Mouse (Mus musculus): ENCODE measurements at regions not wholly inside any gene's neighbourhood (a gene's known extent, or its start where the extent isn't known, plus 50 kb on each side); places are given as distances from the start of the nearest gene placed in this dataset.

DNA sequence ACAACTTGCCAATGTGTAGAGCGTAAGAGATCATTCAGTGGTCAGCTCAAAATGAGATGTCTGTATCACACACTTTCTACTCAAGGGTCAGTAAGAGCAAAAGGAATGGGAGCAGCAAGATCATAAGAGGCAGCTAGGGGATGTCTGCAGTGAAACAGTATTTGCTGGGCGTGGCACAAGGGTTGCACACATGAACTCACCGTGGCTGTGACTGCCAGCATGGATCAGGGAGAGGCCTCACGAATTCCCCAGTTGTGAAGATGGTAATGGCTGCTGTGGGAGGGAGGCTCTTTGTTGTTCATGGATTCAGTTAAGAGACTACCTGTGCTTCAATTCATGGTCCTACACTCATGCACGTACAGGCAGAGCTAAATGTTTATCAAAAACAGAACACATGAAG is 91.5 kb upstream of the Cdkn2b start:
- Histone ChIP-seq H3K36me3 (no peaks in the 10 kb centered on the region), H3K4me3 (no peak overlapping the region), H3K9me3 (no peaks in the 10 kb centered on the region), H3K4me2 (no peak overlapping the region), H3K9ac (no peak overlapping the region), H3K4me1 (replicated peaks) (no peaks in the 10 kb centered on the region), H3K27ac (no peak overlapping the region), H3K27me3 (no peaks in the 10 kb centered on the region)
- no peak for ATAC-seq (ENCODE audit: low FRiP score)
- 80% methylated on average over 5 of the region's 5 CpGs for whole genome bisulfite sequencing

DNA sequence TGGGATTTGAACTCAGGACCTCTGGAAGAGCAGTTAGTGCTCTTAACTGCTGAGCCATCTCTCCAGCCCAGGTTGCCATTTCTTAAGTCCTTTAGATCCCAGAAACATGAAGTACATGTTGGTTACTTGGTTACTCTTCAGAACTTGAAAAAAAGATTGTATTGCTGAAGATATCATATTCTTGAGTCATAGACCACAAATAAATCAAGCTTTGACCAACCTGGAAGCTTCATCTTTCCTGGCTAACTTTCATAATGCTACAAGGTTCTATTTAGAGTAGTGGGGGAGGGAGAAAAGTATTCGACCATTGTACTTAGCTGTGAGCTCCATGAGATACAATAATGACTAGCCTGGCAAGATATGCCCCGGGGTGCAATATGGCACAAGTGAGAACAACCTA is 90.9 kb upstream of the Cdkn2b start:
- H3K4me1 ChIP-seq (replicated peaks) = no peaks in the 10 kb centered on the region
- no peaks in the 10 kb centered on the region for H3K36me3 ChIP-seq
- H3K27ac ChIP-seq = no peak overlapping the region
- no peak for ATAC-seq (ENCODE audit: low FRiP score)
- H3K9me3 ChIP-seq = no peaks in the 10 kb centered on the region
- no peak overlapping the region for H3K4me3 ChIP-seq
- no peak overlapping the region for H3K4me2 ChIP-seq
- H3K27me3 ChIP-seq = no peaks in the 10 kb centered on the region
- H3K9ac ChIP-seq = no peak overlapping the region
- WGBS = 85% methylated on average over 2 of the region's 2 CpGs

DNA sequence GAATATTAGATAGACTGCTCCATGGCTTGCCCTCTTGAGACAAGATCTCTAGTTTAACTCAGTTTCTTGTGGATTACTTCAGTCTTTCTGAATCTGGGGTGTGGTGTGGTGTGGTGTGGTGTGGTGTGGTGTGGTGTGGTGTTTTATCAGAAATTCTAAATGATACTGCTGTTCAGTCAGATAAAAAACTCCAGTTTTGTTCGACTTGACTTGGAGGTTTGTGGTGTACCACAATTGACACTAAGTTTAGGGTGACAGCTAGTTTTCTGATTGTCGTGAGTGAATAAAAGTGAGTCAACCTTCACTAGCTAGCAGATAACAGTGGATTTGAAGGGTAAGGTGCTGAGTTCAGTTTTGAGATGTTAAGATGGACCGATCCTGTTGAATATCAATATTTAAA is 89.5 kb upstream of the Cdkn2b start:
- Histone ChIP-seq H3K9ac (no peak overlapping the region), H3K36me3 (no peaks in the 10 kb centered on the region), H3K4me3 (no peak overlapping the region), H3K27ac (no peak overlapping the region), H3K9me3 (no peaks in the 10 kb centered on the region), H3K27me3 (no peaks in the 10 kb centered on the region), H3K4me2 (no peak overlapping the region), H3K4me1 (replicated peaks) (no peaks in the 10 kb centered on the region)
- 87% methylated on average over 3 of the region's 3 CpGs for WGBS
- ATAC-seq (ENCODE audit: low FRiP score) = no peak

DNA sequence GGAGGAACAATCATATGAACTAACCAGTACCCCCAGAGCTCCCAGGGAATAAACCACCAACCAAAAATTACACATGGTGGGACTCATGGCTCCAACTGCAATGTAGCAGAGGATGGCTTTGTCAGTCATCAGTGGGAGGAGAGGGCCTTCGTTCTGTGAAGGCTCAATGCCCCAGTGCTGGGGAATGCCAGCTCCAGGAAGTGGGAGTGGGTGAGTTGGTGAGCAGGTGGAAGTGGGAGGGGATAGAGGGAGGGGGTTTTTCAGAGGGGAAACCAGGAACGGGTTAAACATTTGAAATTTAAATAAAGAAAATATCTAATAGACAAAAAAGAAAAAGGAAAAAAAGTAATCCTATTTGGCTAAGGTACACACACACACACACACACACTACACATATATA is 88.4 kb upstream of the Cdkn2b start:
- Histone ChIP-seq H3K27ac (no peak overlapping the region), H3K4me2 (no peak overlapping the region), H3K4me1 (replicated peaks) (no peaks in the 10 kb centered on the region), H3K9ac (no peak overlapping the region), H3K9me3 (no peaks in the 10 kb centered on the region), H3K4me3 (no peak overlapping the region), H3K27me3 (no peaks in the 10 kb centered on the region), H3K36me3 (no peaks in the 10 kb centered on the region)
- ATAC-seq (ENCODE audit: low FRiP score) = no peak
- 79% methylated on average over 2 of the region's 2 CpGs for WGBS

DNA sequence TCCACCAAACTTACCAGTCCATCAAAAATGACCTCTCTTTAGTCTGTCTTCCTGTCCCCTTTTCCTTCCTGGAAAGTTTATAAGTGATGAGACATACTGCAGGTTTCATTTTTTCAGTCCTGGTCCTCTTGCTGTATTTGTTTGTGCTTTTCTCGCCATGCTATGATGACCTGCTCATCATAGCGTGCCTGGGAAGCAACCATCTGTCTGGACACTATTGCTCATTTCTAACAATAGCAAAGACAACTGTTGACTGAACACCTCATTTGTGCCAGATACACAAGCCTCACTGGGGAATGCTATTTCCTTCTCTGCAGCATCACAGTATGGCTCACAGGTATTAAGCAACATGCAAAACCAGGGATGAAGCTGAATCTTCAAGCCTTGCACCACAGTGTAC is 85.2 kb upstream of the Cdkn2b start:
- Histone ChIP-seq H3K27ac (no peak overlapping the region), H3K4me3 (no peak overlapping the region), H3K27me3 (no peaks in the 10 kb centered on the region), H3K4me2 (no peak overlapping the region), H3K9ac (no peak overlapping the region), H3K9me3 (no peaks in the 10 kb centered on the region), H3K36me3 (no peaks in the 10 kb centered on the region), H3K4me1 (replicated peaks) (no peaks in the 10 kb centered on the region)
- no peak for ATAC-seq (ENCODE audit: low FRiP score)
- 86% methylated on average over 2 of the region's 2 CpGs for WGBS

DNA sequence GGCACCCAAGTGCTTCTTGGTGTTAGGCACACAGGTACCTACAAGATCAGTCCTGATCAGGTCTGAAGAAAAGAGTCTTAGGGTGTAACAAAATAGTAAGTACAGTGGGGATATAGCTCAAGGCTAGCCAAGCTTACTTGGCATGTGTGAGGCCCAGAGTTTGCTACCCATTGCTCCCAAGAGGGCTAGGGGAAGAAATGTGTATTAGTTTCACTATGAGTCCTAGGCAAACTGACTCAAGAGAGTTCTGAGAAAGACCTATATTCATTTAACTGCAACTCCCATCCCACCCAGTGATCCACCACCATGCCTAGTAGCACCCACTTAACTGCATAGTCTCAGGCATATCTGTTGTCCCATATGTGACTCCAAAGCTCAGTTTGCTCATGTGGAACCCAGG is 84.5 kb upstream of the Cdkn2b start:
- no peaks in the 10 kb centered on the region for H3K27me3 ChIP-seq
- no peak overlapping the region for H3K9ac ChIP-seq
- H3K4me3 ChIP-seq = no peak overlapping the region
- no peak overlapping the region for H3K27ac ChIP-seq
- no peak for ATAC-seq (ENCODE audit: low FRiP score)
- no peaks in the 10 kb centered on the region for H3K4me1 ChIP-seq (replicated peaks)
- H3K4me2 ChIP-seq = no peak overlapping the region
- H3K9me3 ChIP-seq = no peaks in the 10 kb centered on the region
- H3K36me3 ChIP-seq = no peaks in the 10 kb centered on the region

DNA sequence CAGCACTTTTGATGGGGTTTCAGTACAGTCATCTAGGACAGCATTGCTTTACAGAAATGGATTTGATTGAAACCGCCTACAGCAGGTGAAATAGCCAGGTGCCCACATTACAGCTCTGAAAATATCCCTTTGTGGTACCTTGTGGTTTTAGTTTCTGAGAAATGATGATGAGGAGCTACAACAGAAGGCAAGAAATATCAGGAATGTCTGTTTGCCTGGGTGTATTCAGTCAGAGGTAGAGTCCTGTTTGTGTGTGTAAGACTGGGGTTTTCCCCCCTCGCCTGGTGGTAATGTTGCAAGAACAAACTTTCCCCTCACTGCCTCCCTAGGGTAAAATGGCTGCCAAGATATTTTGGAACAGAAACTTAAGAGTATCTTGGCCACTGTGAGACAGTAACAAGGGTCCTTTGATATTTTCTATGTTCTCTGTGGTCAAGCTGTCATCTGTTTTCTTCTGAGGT is 82.4 kb upstream of the Cdkn2b start:
- H3K27me3 ChIP-seq = no peaks in the 10 kb centered on the region
- no peak for ATAC-seq (ENCODE audit: low FRiP score)
- H3K4me1 ChIP-seq (replicated peaks) = no peaks in the 10 kb centered on the region
- H3K4me3 ChIP-seq = no peak overlapping the region
- no peaks in the 10 kb centered on the region for H3K36me3 ChIP-seq
- no peak overlapping the region for H3K4me2 ChIP-seq
- WGBS = 84% methylated on average over 2 of the region's 2 CpGs
- H3K9me3 ChIP-seq = no peaks in the 10 kb centered on the region
- no peak overlapping the region for H3K9ac ChIP-seq
- no peak overlapping the region for H3K27ac ChIP-seq

DNA sequence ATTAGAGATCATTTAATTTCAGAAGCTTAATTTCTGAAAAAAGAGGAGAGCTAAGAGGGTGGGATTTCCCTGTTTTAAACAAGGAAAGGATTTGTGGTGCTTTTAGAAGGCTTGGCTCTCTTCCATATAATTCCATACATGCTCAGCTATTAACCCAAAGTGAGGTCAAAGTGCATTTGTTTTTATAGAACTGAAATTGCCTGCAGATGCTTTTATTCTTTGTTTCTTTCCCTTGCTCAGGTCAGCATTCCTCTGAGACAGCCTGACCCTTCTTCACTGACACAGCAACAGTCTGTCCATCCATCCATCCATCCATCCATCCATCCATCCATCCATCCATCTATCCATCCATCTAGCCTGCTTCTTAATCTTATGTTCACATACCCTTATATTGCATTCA is 82.0 kb upstream of the Cdkn2b start:
- Histone ChIP-seq H3K36me3 (no peaks in the 10 kb centered on the region), H3K9ac (no peak overlapping the region), H3K9me3 (no peaks in the 10 kb centered on the region), H3K4me3 (no peak overlapping the region), H3K27ac (no peak overlapping the region), H3K27me3 (no peaks in the 10 kb centered on the region), H3K4me2 (no peak overlapping the region), H3K4me1 (replicated peaks) (no peaks in the 10 kb centered on the region)
- no peak for ATAC-seq (ENCODE audit: low FRiP score)

DNA sequence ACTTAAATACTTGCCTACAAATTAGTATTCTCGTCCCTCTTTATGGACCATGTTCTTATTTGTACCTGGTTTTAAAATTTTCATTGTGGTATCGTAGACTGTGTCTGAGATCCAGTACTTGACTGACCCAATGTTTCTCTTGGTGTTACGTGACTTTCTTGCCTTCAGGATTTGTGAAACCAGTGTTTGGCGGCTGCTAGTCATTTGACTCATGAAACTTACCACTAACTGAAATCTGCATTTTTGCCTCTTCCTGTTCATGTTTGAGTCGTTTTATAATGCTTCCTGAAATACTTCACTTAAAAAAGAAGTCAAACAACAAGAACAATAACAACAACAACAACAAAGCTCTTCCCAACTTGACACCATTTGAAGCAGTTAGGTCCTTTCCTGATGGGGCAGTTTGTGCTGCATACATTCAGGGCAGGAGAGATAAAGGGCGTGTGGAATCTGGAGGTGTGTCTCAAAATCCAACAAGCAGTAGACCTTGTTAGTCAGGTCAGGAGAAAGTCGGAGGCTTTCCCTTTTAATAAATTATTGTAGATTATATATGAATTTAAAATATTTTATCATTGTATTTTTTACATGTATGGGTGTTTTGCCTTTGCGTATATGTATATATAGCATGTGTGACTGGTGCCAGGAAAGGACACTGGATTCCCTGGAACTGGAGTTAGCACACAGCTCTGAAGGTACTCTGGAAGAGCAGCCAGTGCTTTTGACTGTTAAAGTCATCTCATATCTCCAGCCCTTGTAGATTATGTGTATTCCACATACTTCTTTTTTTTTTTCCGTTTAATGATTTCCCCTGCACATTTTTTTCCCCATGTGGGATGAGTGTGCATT is 80.8 kb upstream of the Cdkn2b start:
- H3K4me1 ChIP-seq (replicated peaks) = no peaks in the 10 kb centered on the region
- ATAC-seq (ENCODE audit: low FRiP score) = no peak

DNA sequence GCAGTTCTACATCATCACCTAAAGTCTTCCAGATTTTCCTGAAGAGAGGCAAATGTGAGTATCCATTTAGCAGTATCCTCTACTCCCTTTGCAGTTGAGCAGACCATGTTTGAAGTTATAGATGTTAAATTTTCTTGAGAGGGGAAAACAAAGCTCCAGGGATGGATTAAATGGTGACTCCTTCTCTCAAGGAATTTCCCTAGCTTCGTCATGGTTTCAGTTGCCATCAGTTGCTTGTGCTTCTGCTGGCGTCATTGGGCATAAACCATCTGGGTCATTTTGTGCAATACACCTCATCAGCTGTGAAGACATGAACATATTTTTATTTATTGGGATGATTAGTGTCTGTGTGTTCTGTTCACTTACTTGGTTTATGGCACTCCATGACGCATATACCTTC is 72.7 kb upstream of the Cdkn2b start:
- Histone ChIP-seq H3K36me3 (no peaks in the 10 kb centered on the region), H3K4me3 (no peak overlapping the region), H3K4me2 (no peak overlapping the region), H3K4me1 (replicated peaks) (no peaks in the 10 kb centered on the region), H3K9me3 (no peaks in the 10 kb centered on the region), H3K27ac (no peak overlapping the region), H3K9ac (no peak overlapping the region), H3K27me3 (no peaks in the 10 kb centered on the region)
- WGBS = 91% methylated on average over 3 of the region's 3 CpGs
- no peak for ATAC-seq (ENCODE audit: low FRiP score)

More for the DNA sequence above, 80.8 kb upstream of the Cdkn2b start:
- H3K9ac ChIP-seq = no peak overlapping the region
- no peak overlapping the region for H3K27ac ChIP-seq
- H3K4me3 ChIP-seq = no peak overlapping the region
- no peak overlapping the region for H3K4me2 ChIP-seq
- no peaks in the 10 kb centered on the region for H3K36me3 ChIP-seq
- no peaks in the 10 kb centered on the region for H3K27me3 ChIP-seq
- no peaks in the 10 kb centered on the region for H3K9me3 ChIP-seq
- WGBS = 89% methylated on average over 9 of the region's 9 CpGs

DNA sequence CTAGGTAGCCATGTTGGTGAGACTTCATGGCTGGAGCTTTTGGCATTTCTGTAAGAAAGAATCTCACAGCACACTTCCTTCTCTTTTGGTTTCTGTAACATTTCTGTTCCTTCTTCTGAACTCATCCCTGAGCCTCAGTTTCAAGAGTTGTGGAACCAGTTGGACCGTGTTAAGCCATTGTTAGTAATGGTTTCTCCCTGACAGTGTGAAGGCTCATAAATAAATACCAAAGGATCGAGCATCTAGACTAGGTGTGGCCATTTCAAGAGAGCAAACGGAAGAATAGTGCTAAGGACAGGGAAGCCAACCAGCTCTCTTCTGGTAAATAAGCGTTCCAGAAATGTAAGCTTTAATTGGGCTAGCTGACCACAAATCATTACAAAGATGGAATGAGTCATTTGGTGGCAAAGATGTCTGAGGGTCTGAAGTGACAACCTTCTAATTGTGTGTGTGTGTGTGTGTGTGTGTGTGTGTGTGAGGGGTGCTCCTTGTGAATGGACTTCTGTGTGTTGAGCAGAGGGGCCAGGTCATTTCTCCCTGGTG is 71.7 kb upstream of the Cdkn2b start:
- H3K9me3 ChIP-seq = no peaks in the 10 kb centered on the region
- H3K27me3 ChIP-seq = no peaks in the 10 kb centered on the region
- WGBS = 87% methylated on average over 4 of the region's 4 CpGs
- no peaks in the 10 kb centered on the region for H3K4me1 ChIP-seq (replicated peaks)
- H3K27ac ChIP-seq = no peak overlapping the region
- H3K4me3 ChIP-seq = no peak overlapping the region
- H3K9ac ChIP-seq = no peak overlapping the region
- no peak for ATAC-seq (ENCODE audit: low FRiP score)
- no peaks in the 10 kb centered on the region for H3K36me3 ChIP-seq
- no peak overlapping the region for H3K4me2 ChIP-seq

DNA sequence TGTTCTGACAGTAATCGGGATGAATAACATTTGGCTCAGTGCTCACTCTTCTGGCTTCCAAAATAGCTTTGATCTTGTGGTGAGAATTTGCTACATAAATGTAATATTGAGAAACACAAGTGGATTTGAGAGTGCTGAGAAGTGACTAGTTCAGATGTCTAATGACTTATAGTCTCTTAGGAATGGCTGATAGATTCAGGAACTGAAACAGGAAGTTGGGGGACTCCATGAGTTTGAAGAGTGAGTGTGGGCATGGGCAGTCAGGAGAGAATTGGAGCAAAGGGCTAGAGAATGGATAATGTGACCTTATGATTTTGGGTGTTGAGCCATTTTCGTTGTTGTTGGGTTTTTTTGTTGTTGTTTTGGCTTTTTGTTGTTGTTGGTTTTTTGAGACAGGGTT is 70.9 kb upstream of the Cdkn2b start:
- Histone ChIP-seq H3K4me2 (no peak overlapping the region), H3K4me1 (replicated peaks) (no peaks in the 10 kb centered on the region), H3K9ac (no peak overlapping the region), H3K9me3 (no peaks in the 10 kb centered on the region), H3K36me3 (no peaks in the 10 kb centered on the region), H3K27me3 (no peaks in the 10 kb centered on the region), H3K27ac (no peak overlapping the region), H3K4me3 (no peak overlapping the region)
- 92% methylated on average over 2 of the region's 2 CpGs for WGBS
- no peak for ATAC-seq (ENCODE audit: low FRiP score)

DNA sequence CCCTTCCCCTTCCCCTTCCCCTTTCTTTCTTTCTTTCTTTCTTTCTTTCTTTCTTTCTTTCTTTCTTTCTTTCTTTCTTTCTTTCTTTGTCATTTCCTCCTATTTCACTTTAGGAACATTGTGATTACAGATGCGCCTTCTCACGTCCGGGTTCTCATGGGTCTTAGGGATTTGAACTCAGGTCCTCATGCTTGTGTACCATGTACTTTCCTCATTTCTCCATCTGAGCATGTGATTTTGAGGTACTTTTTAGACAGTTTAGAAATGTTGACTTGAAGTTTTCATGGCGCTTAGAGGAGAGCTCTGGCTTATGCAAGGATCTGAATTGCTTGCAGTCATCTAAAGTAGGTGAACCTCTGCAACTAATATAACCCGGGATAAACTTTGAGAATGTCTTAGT is 70.2 kb upstream of the Cdkn2b start:
- Histone ChIP-seq H3K9me3 (no peaks in the 10 kb centered on the region), H3K9ac (no peak overlapping the region), H3K27me3 (no peaks in the 10 kb centered on the region), H3K36me3 (no peaks in the 10 kb centered on the region), H3K27ac (no peak overlapping the region), H3K4me2 (no peak overlapping the region), H3K4me1 (replicated peaks) (no peaks in the 10 kb centered on the region), H3K4me3 (no peak overlapping the region)
- WGBS = 95% methylated on average over 5 of the region's 5 CpGs
- no peak for ATAC-seq (ENCODE audit: low FRiP score)

Data from hindbrain, embryonic 13.5 days (tissue).